ENCODE assay signal across 8 mouse cellular contexts in genomic region chr2:160700271-160700670, GRCm38 (mm10). TPM values are rescaled to one million over a fixed set of nuclear protein-coding genes. Genes with fewer than 3 reads are reported as not detected.
A peak's percentile ranks its signal among the peaks of the same experiment; 100 is the strongest.
DNase-seq lines count a peak whose midpoint lies in the region; ATAC-seq and TF ChIP-seq lines count a peak whose summit lies in the region.

No protein-coding gene starts in this region.

- no peak for ATAC-seq in kidney, embryonic 16.5 days (ENCODE audit: low FRiP score, low TSS enrichment)

- H3K4me3 ChIP-seq in kidney, embryonic 16.5 days (ENCODE audit: low read length), result no peak overlapping the region
- H3K4me3 ChIP-seq in megakaryocyte, embryonic 14.5 days (replicated peaks), result peak overlapping the region; percentile 71
- no peak overlapping the region for H3K4me3 ChIP-seq in cerebellum, adult 2 months (replicated peaks; ENCODE audit: insufficient read depth, low read depth, low read length)

- H3K9me3 ChIP-seq in kidney, embryonic 16.5 days (ENCODE audit: low read length), result no peaks in the 10 kb centered on the region
- H3K9me3 ChIP-seq in megakaryocyte, embryonic 14.5 days, result no peaks in the 10 kb centered on the region

- H3K27me3 ChIP-seq in kidney, embryonic 16.5 days (ENCODE audit: insufficient read depth, low read length), result no peaks in the 10 kb centered on the region
- no peaks in the 10 kb centered on the region for H3K27me3 ChIP-seq in megakaryocyte, embryonic 14.5 days (replicated peaks)
- no peaks in the 10 kb centered on the region for H3K27me3 ChIP-seq in cerebellum, adult 2 months (ENCODE audit: control insufficient read depth, insufficient read depth, low read length)

- no peak overlapping the region for H3K27ac ChIP-seq in kidney, embryonic 16.5 days (ENCODE audit: low read length)
- H3K27ac ChIP-seq in cerebellum, adult 2 months (ENCODE audit: insufficient read depth, low read length), result no peak overlapping the region

- no peak for TF ChIP-seq POLR2A in cerebellum, adult 2 months (IDR thresholded peaks at IDR 0.05; ENCODE audit: borderline replicate concordance, insufficient read depth, low read length)

- 69% methylated on average over 5 of the region's 5 CpGs for WGBS in kidney, embryonic 16.5 days
- WGBS in cerebellum, adult 2 months, result 63% methylated on average over 5 of the region's 5 CpGs

- peak; percentile 23 to 32 for DNase-seq in kidney, adult 8-10 months
- DNase-seq in gastrocnemius, postnatal 10 days, result peak; percentile 13
- peak; percentile 56 for DNase-seq in kidney, postnatal 10 days
- DNase-seq in thymus, postnatal 10 days (ENCODE audit: low spot score in 2 of 2), result no peak
- DNase-seq in cerebellum, adult 2 months, result no peak
- no peak for DNase-seq in spleen, adult 18-20 months

- TF ChIP-seq CTCF in cerebellum, adult 2 months (IDR thresholded peaks at IDR 0.05; ENCODE audit: borderline replicate concordance, insufficient read depth, low read depth, low read length), result no peak

- no peaks in the 10 kb centered on the region for H3K4me1 ChIP-seq in kidney, embryonic 16.5 days (ENCODE audit: insufficient read depth, low read length)
- peaks cover 68% of the 10 kb centered on the region for H3K4me1 ChIP-seq in megakaryocyte, embryonic 14.5 days
- H3K4me1 ChIP-seq in cerebellum, adult 2 months (ENCODE audit: control insufficient read depth, insufficient read depth, low read length), result no peaks in the 10 kb centered on the region

- peaks cover 44% of the 10 kb centered on the region for H3K36me3 ChIP-seq in kidney, embryonic 16.5 days (ENCODE audit: insufficient read depth, low read length)
- H3K36me3 ChIP-seq in megakaryocyte, embryonic 14.5 days (replicated peaks; ENCODE audit: low read length), result peaks cover 86% of the 10 kb centered on the region

- H3K4me2 ChIP-seq in kidney, embryonic 16.5 days (replicated peaks; ENCODE audit: low read depth, low read length), result no peak overlapping the region

- H3K9ac ChIP-seq in kidney, embryonic 16.5 days (replicated peaks; ENCODE audit: low read length), result no peak overlapping the region

RNA-seq across cellular contexts. Expression of gene Plcg1, which starts 30.8 kb away (rescaled TPM):
- 49.9 and 50.6 TPM in 2 replicates for polyA plus RNA-seq in kidney, embryonic 16.5 days (2015; fragmentation: Nextera tagmentation; extraction: Ambion mirVana)
- total RNA-seq in gastrocnemius, postnatal 10 days (2021), result 10 to 100 TPM; 43.3 to 64.5 TPM
- polyA plus RNA-seq in megakaryocyte, embryonic 14.5 days (2012; ENCODE audit: insufficient read depth, low replicate concordance), result 4.1 and 10.7 TPM in 2 replicates
- 73.1 and 74.5 TPM in 2 replicates for polyA plus RNA-seq in cerebellum, adult 2 months (2012; rRNA removed)

RNA-seq across cellular contexts. Expression of gene Top1, which starts 54.6 kb away (rescaled TPM):
- 67.7 and 89.9 TPM in 2 replicates for polyA plus RNA-seq in kidney, embryonic 16.5 days (2015; fragmentation: Nextera tagmentation; extraction: Ambion mirVana)
- total RNA-seq in gastrocnemius, postnatal 10 days (2021), result 10 to 100 TPM; 42.3 to 54.4 TPM
- polyA plus RNA-seq in megakaryocyte, embryonic 14.5 days (2012; ENCODE audit: insufficient read depth, low replicate concordance), result 43.0 and 107 TPM in 2 replicates
- polyA plus RNA-seq in cerebellum, adult 2 months (2012; rRNA removed), result 29.1 and 29.4 TPM in 2 replicates

Comparison
In these comparisons a context has a peak if more than half of its experiments do, and no peak if none do; other contexts are left out.
1. DNase-seq: peak in kidney, adult 8-10 months (2 of 2), gastrocnemius, postnatal 10 days (single experiment) and kidney, postnatal 10 days (single experiment); none in thymus, postnatal 10 days (0 of 2), cerebellum, adult 2 months (0 of 2) and spleen, adult 18-20 months (0 of 2).